Mouse (Mus musculus) midbrain, postnatal 0 days (tissue): Measurements from ENCODE around the gene Wnt1. TPM values are rescaled to one million over a fixed set of nuclear protein-coding genes. Genes with fewer than 3 reads are reported as not detected.

Experiments used
- ATAC-seq: fragments of 200-750 bp; cut with Nextera tagmentation; 2 replicates; pipeline ENCODE4 v1.8.0; 2017; ENCODE audit warnings: moderate number of reproducible peaks, mild to moderate bottlenecking, moderate TSS enrichment, moderate library complexity; ENCODE audit not compliant: low FRiP score
- DNase-seq: peaks from one replicate; pipeline ENCODE4 v3.0.0-alpha.2; 2015; ENCODE audit warnings: low spot score
- H3K27ac ChIP-seq: fragments of 300-500 bp; sonication (generic); 2 replicates; pipeline ENCODE4 v1.5.1; 2014; ENCODE audit warnings: low read depth, mild to moderate bottlenecking, low read length, mixed read lengths
- H3K27me3 ChIP-seq: fragments of 300-500 bp; sonication (generic); 2 replicates; pipeline ENCODE4 v1.6.1; 2014; ENCODE audit warnings: low read length, control low read depth, mixed read lengths; ENCODE audit not compliant: insufficient read depth
- H3K36me3 ChIP-seq: fragments of 300-500 bp; sonication (generic); 2 replicates; pipeline ENCODE4 v1.6.1; 2014; ENCODE audit warnings: low read length, control low read depth, mixed read lengths; ENCODE audit not compliant: insufficient read depth
- H3K4me1 ChIP-seq: fragments of 300-500 bp; sonication (generic); 2 replicates; pipeline ENCODE4 v1.6.1; 2014; ENCODE audit warnings: mild to moderate bottlenecking, control low read depth, antibody characterized with exemption, low read length, mixed read lengths; ENCODE audit not compliant: insufficient read depth
- H3K4me2 ChIP-seq: fragments of 300-500 bp; sonication (generic); 2 replicates; pipeline ENCODE4 v1.6.1; 2014; ENCODE audit warnings: low read depth, mild to moderate bottlenecking, low read length, mixed read lengths; ENCODE audit not compliant: poor library complexity, severe bottlenecking
- H3K4me3 ChIP-seq: fragments of 300-500 bp; sonication (generic); 2 replicates; pipeline ENCODE4 v1.5.1; 2014; ENCODE audit warnings: low read depth, mild to moderate bottlenecking, low read length, moderate library complexity
- H3K9ac ChIP-seq: fragments of 300-500 bp; sonication (generic); replicated peaks from 2 replicates; pipeline ENCODE4 v1.6.1; 2014; ENCODE audit warnings: mild to moderate bottlenecking, low read length, moderate library complexity, mixed read lengths; ENCODE audit not compliant: poor library complexity, severe bottlenecking
- H3K9me3 ChIP-seq: fragments of 300-500 bp; sonication (generic); 2 replicates; pipeline ENCODE4 v1.6.1; 2016; ENCODE audit warnings: low read length, control low read depth
- CTCF ChIP-seq: IDR thresholded peaks from 2 replicates; pipeline ENCODE4 v1.5.1; 2016; ENCODE audit warnings: antibody characterized with exemption, mild to moderate bottlenecking
- WGBS: fragments of 180-500 bp; shearing (Covaris S2); extraction: QIAGEN DNeasy Blood & Tissue Kit; methylation state at CpG from one replicate; pipeline ENCODE4 v1.1.7; 2014; 5-methylcytosine and 5-hydroxymethylcytosine counted together
- polyA plus RNA-seq: library from polyadenylated mRNA; unstranded; fragments of >200 nt; fragmentation: Nextera tagmentation; extraction: Ambion mirVana; gene quantifications from 2 replicates; pipeline ENCODE4 v1.2.1, GENCODE M21; 2015
- total RNA-seq: library from RNA; depleted of rRNA; stranded (reverse); fragments of >200 nt; gene quantifications from 2 replicates; pipeline ENCODE4 v1.2.3, GENCODE M21; 2014

Wnt1 gene
- total and polyA plus RNA-seq, 2 experiments from 2014 or later = 0.33 to 0.81 TPM

GRCm38 (mm10) chr15:98780573-98780972, 9.1 kb upstream of the Wnt1 start:
- WGBS = 5% methylated on average over 13 of the region's 13 CpGs
- Histone ChIP-seq H3K27ac (no peak overlapping the region), H3K9me3 (no peaks in the 10 kb centered on the region), H3K9ac (no peak overlapping the region), H3K36me3 (no peaks in the 10 kb centered on the region), H3K4me1 (peaks cover 3% of the 10 kb centered on the region; the same call in 1 of the 2 replicates), H3K27me3 (peaks cover 61% of the 10 kb centered on the region), H3K4me2 (no peak overlapping the region), H3K4me3 (no peak overlapping the region)
- ATAC-seq = no peak
- peak; percentile 36 for TF ChIP-seq CTCF
- DNase-seq = no peak

DNA sequence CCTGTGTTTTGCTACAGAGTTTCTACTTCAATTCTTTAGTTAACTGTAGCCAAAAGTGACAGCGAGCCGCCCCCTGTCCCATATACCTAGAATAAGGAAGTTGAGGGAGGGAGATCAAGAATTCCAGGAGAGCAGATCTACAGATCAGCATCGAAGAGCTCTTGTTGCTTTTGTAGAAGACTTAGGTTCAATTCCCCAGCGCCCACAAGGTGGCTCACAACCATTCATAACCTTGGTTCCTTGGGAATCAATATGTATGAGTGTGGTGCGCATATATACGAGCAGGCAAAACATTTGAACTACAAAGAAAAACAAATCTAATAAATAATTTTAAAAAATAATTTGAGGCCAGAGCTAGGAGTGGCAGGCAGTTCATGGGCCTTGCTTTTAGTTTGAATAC, 8.5 kb upstream of the Wnt1 start:
- no peak for DNase-seq
- 32% methylated on average over 6 of the region's 6 CpGs for WGBS
- peaks cover 3% of the 10 kb centered on the region; the same call in 1 of the 2 replicates for H3K4me1 ChIP-seq
- no peaks in the 10 kb centered on the region for H3K9me3 ChIP-seq
- no peak overlapping the region for H3K27ac ChIP-seq
- H3K4me2 ChIP-seq = no peak overlapping the region
- peak; percentile 23; the same call in 1 of the 2 replicates for TF ChIP-seq CTCF
- no peak overlapping the region for H3K4me3 ChIP-seq
- no peaks in the 10 kb centered on the region for H3K36me3 ChIP-seq
- H3K27me3 ChIP-seq = peaks cover 56% of the 10 kb centered on the region
- H3K9ac ChIP-seq = no peak overlapping the region
- ATAC-seq = no peak

GRCm38 (mm10) chr15:98785744-98786143, 3.9 kb upstream of the Wnt1 start:
- ATAC-seq (no peak), DNase-seq (no peak)
- Histone ChIP-seq H3K4me2 (no peak overlapping the region), H3K27ac (no peak overlapping the region), H3K27me3 (peaks cover 39% of the 10 kb centered on the region), H3K4me3 (no peak overlapping the region), H3K9me3 (no peaks in the 10 kb centered on the region), H3K36me3 (no peaks in the 10 kb centered on the region), H3K4me1 (no peaks in the 10 kb centered on the region), H3K9ac (no peak overlapping the region)
- peak; percentile 66 for TF ChIP-seq CTCF
- WGBS = 51% methylated on average over 7 of the region's 7 CpGs

DNA sequence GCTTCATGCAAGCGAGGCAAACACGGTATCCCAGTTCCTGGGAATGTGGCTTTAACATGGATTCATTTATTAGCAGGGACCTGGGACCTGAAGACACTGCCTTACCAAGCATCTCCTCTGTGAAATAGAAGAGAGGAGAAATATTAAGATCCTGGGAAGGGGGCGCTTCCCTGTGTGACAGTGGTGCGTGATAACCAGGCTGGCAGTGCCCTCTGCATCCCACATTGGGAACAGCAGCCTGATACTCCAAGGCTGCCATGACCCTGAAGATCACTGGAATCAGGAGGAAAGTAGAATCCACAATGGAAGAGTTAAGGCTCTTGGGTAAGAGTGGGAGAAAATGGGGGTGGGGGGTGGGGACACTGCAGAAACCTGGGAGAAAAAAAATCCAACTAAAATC, 1.7 kb upstream of the Wnt1 start:
- Histone ChIP-seq H3K9ac (no peak overlapping the region), H3K4me2 (no peak overlapping the region), H3K4me1 (no peaks in the 10 kb centered on the region; the same call in 1 of the 2 replicates), H3K27ac (no peak overlapping the region), H3K9me3 (no peaks in the 10 kb centered on the region), H3K27me3 (peaks cover 49% of the 10 kb centered on the region), H3K4me3 (no peak overlapping the region), H3K36me3 (no peaks in the 10 kb centered on the region)
- TF ChIP-seq CTCF = peak; percentile 87
- 39% methylated on average over 4 of the region's 4 CpGs for WGBS
- ATAC-seq (0 out of 2 replicates have a peak, but pooled peaks have one; percentile 31), DNase-seq (peak; percentile 76)

GRCm38 (mm10) chr15:98788972-98789660, 541 bp upstream of the Wnt1 start:
- Histone ChIP-seq H3K9me3 (no peaks in the 10 kb centered on the region), H3K27me3 (peaks cover 61% of the 10 kb centered on the region), H3K4me2 (no peak overlapping the region), H3K9ac (no peak overlapping the region), H3K4me3 (no peak overlapping the region), H3K36me3 (no peaks in the 10 kb centered on the region), H3K4me1 (no peaks in the 10 kb centered on the region; the same call in 1 of the 2 replicates), H3K27ac (no peak overlapping the region)
- no peak for DNase-seq
- TF ChIP-seq CTCF = no peak
- WGBS = 11% methylated on average over 24 of the region's 24 CpGs
- no peak for ATAC-seq

- ATAC-seq (no peak), DNase-seq (no peak)
- Histone ChIP-seq H3K27me3 (peaks cover 77% of the 10 kb centered on the region), H3K9ac (no peak overlapping the region), H3K4me1 (no peaks in the 10 kb centered on the region; the same call in 1 of the 2 replicates), H3K9me3 (no peaks in the 10 kb centered on the region), H3K4me3 (peak overlapping the region; percentile 19; the same call in 1 of the 2 replicates), H3K27ac (no peak overlapping the region), H3K36me3 (no peaks in the 10 kb centered on the region), H3K4me2 (peak overlapping the region; percentile 29)
- WGBS = under 1% methylated on average over 23 of the region's 23 CpGs
- no peak for TF ChIP-seq CTCF
Measured at GRCm38 (mm10) chr15:98790761-98791160, 1.1 kb downstream of the Wnt1 start.
